Mouse (Mus musculus): ENCODE results near the gene Hcrtr2. TPM values are rescaled to one million over a fixed set of nuclear protein-coding genes. Genes with fewer than 3 reads are reported as not detected.

Hcrtr2 gene
- total and polyA plus RNA-seq, 3 experiments, result not detected

DNA sequence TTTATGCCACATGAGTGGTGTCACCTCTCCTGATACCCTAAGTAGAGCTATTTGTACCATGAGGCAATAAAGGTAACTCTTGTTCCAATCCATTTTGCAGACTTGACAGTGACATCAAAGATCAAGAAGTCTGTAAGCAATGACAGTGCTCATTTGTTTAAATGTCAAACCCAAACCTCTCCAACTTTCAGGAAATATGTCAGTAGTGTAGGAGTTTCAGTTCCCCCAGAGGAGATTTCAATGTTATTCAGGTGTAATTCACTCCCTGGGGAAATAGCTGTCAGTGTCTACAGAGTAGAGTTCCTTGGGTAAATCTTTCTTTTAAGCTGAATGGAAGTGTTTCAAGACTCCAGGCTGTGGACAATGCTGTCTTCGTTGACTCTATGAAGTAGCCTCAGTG lies 2.9 kb downstream of the Hcrtr2 start:
- no peaks in the 10 kb centered on the region for H3K36me3 ChIP-seq (ENCODE audit: control insufficient read depth in 1 of 2, insufficient read depth in 2 of 2, low read length in 2 of 2)
- no peak overlapping the region for H3K27ac ChIP-seq (ENCODE audit: control insufficient read depth, low read depth, low read length)
- H3K79me2 ChIP-seq (ENCODE audit: control insufficient read depth, insufficient read depth, low read length, poor library complexity), result no peaks in the 10 kb centered on the region
- TF ChIP-seq JUND (IDR thresholded peaks at IDR 0.05; ENCODE audit: low read depth, low read length) (no peak), KAT2A (conservative IDR thresholded peaks at IDR 0.05; ENCODE audit: low read depth, low read length) (no peak), MAZ (IDR thresholded peaks at IDR 0.05; ENCODE audit: low read depth, low read length) (no peak), MYC (IDR thresholded peaks at IDR 0.05; ENCODE audit: low read depth, low read length) (no peak), CHD1 (IDR thresholded peaks at IDR 0.05; ENCODE audit: low read depth, low read length) (no peak), NRF1 (IDR thresholded peaks at IDR 0.05; ENCODE audit: insufficient read depth, low read depth, low read length, poor library complexity, severe bottlenecking) (no peak), MEF2A (IDR thresholded peaks at IDR 0.05; ENCODE audit: extremely low read depth, insufficient replicate concordance, low read depth, low read length, poor library complexity, severe bottlenecking) (no peak), GATA1 (IDR thresholded peaks at IDR 0.05; ENCODE audit: low read depth, low read length) (no peak)
- no peak for DNase-seq (ENCODE audit: low read depth, low spot score)
- H3K4me1 ChIP-seq (ENCODE audit: control insufficient read depth in 1 of 2, insufficient read depth in 2 of 2, low read length in 2 of 2), result no peaks in the 10 kb centered on the region
- no peak overlapping the region for H3K4me3 ChIP-seq (ENCODE audit: control insufficient read depth in 1 of 2, insufficient read depth in 1 of 2, low read depth in 2 of 2, low read length in 2 of 2)
- H3K27me3 ChIP-seq (ENCODE audit: control insufficient read depth in 1 of 2, insufficient read depth in 2 of 2, low read length in 2 of 2), result no peaks in the 10 kb centered on the region
- no peaks in the 10 kb centered on the region for H3K9me3 ChIP-seq (replicated peaks; ENCODE audit: insufficient read depth, low read length)
- no peak overlapping the region for H3K9ac ChIP-seq (ENCODE audit: control insufficient read depth, low read depth, low read length, poor library complexity, severe bottlenecking)

DNA sequence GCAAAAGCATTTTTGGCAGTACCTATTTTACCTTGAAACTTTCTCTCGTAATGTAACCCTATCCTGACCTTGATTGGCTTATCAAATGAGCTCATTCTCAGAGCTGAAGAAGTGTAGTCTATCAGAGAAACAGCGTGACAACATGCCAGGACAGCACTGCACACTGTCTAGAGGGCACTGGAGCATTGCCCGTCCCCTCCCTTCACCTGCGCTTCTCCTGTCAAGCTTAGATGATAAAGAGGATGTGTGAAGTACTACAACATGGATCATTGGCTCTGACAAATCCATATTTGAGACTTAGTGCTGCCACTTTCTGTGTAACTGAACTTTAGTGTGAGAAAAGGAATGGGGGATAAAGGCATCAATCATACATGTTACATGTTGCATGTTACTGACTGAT lies 5.4 kb downstream of the Hcrtr2 start:
- no peaks in the 10 kb centered on the region for H3K36me3 ChIP-seq (ENCODE audit: control insufficient read depth in 1 of 2, insufficient read depth in 2 of 2, low read length in 2 of 2)
- no peak for TF ChIP-seq CHD2 (IDR thresholded peaks at IDR 0.05; ENCODE audit: low read length)
- no peak for TF ChIP-seq UBTF (IDR thresholded peaks at IDR 0.05; ENCODE audit: borderline replicate concordance, insufficient read depth, low read depth, low read length)
- TF ChIP-seq TAL1 (IDR thresholded peaks at IDR 0.05; ENCODE audit: low read length), result no peak
- TF ChIP-seq NELFE (IDR thresholded peaks at IDR 0.05; ENCODE audit: low read depth, low read length), result no peak
- TF ChIP-seq ZNF384 (IDR thresholded peaks at IDR 0.05; ENCODE audit: low read depth, low read length), result no peak
- TF ChIP-seq USF1 (IDR thresholded peaks at IDR 0.05; ENCODE audit: low read depth, low read length), result no peak
- no peak for TF ChIP-seq RAD21 (IDR thresholded peaks at IDR 0.05; ENCODE audit: low read depth, low read length)
- no peak for TF ChIP-seq MEF2A (IDR thresholded peaks at IDR 0.05; ENCODE audit: extremely low read depth, insufficient replicate concordance, low read depth, low read length, poor library complexity, severe bottlenecking)
- no peak for TF ChIP-seq E2F4 (IDR thresholded peaks at IDR 0.05; ENCODE audit: borderline replicate concordance, low read depth, low read length)
- no peak for TF ChIP-seq CTCF (IDR thresholded peaks at IDR 0.05 in 2 of 3, conservative IDR thresholded peaks at IDR 0.05 in 1 of 3; ENCODE audit: control insufficient read depth in 1 of 3, insufficient read depth in 1 of 3, low read depth in 2 of 3, low read length in 3 of 3, poor library complexity in 1 of 3, severe bottlenecking in 1 of 3)
- no peak for TF ChIP-seq GATA1 (IDR thresholded peaks at IDR 0.05; ENCODE audit: low read depth, low read length)
- TF ChIP-seq TCF12 (IDR thresholded peaks at IDR 0.05; ENCODE audit: low read depth, low read length), result no peak
- no peak for TF ChIP-seq NRF1 (IDR thresholded peaks at IDR 0.05; ENCODE audit: insufficient read depth, low read depth, low read length, poor library complexity, severe bottlenecking)

More for the DNA sequence above, 5.4 kb downstream of the Hcrtr2 start:
- Histone ChIP-seq H3K9ac (ENCODE audit: control insufficient read depth, low read depth, low read length, poor library complexity, severe bottlenecking) (no peak overlapping the region), H3K4me1 (ENCODE audit: control insufficient read depth in 1 of 2, insufficient read depth in 2 of 2, low read length in 2 of 2) (no peaks in the 10 kb centered on the region), H3K27ac (ENCODE audit: control insufficient read depth, low read depth, low read length) (no peak overlapping the region), H3K27me3 (ENCODE audit: control insufficient read depth in 1 of 2, insufficient read depth in 2 of 2, low read length in 2 of 2) (no peaks in the 10 kb centered on the region), H3K79me2 (ENCODE audit: control insufficient read depth, insufficient read depth, low read length, poor library complexity) (no peaks in the 10 kb centered on the region), H3K4me3 (ENCODE audit: control insufficient read depth in 1 of 2, insufficient read depth in 1 of 2, low read depth in 2 of 2, low read length in 2 of 2) (no peak overlapping the region), H3K9me3 (replicated peaks; ENCODE audit: insufficient read depth, low read length) (no peaks in the 10 kb centered on the region)
- no peak for DNase-seq (ENCODE audit: low read depth, low spot score)
